Mouse (Mus musculus): ENCODE measurements around the gene Toe1. TPM values are rescaled to one million over a fixed set of nuclear protein-coding genes. Genes with fewer than 3 reads are reported as not detected.
A peak's percentile ranks its signal among the peaks of the same experiment; 100 is the strongest.

Gene Toe1
- polyA plus RNA-seq, 1 experiment = not detected

DNA sequence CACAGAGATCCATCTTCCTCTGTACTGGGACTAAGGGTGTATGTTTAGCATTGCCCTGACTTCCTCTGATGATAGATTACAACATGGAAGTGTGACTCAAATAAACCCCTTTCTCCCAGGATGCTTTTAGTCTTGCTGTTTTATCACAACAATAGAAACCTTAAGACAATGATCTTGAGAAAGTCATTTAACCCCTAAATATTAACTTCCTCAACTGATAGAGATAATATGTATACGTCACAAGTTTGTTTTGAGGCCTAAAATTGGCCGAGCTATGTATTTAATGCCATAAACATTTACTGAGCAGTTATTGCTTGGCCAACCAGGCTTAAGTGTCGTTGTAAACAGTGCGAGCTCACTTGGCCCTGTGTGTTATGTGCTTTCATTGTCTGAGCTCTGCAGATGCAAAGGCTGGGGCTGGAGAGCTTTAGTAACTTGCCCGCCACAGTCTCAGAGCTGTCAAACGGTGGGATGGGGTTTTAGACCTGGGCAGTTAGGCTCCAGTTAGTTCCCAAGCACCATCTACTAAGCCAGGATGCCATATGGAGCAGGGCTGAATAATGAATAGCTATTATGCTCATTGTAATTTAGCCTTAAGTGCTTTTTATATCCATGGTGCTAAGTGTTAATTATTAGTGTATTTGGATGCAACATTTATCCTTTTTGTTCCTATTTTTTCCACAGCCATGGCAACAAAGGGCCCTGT is 22.1 kb upstream of the Toe1 start:
- WGBS = 25% methylated on average over 6 of the region's 6 CpGs
- Histone ChIP-seq H3K27ac (ENCODE audit: insufficient read depth, low read depth, low read length) (peak overlapping the region; percentile 93), H3K4me3 (ENCODE audit: insufficient read depth, low read depth, low read length) (no peak overlapping the region), H3K4me1 (ENCODE audit: control insufficient read depth, insufficient read depth, low read length) (peaks cover 14% of the 10 kb centered on the region)
- no peak for TF ChIP-seq CTCF (IDR thresholded peaks at IDR 0.05; ENCODE audit: insufficient read depth, low read depth, low read length)
- TF ChIP-seq POLR2A (IDR thresholded peaks at IDR 0.05; ENCODE audit: insufficient read depth, low read depth, low read length) = no peak

DNA sequence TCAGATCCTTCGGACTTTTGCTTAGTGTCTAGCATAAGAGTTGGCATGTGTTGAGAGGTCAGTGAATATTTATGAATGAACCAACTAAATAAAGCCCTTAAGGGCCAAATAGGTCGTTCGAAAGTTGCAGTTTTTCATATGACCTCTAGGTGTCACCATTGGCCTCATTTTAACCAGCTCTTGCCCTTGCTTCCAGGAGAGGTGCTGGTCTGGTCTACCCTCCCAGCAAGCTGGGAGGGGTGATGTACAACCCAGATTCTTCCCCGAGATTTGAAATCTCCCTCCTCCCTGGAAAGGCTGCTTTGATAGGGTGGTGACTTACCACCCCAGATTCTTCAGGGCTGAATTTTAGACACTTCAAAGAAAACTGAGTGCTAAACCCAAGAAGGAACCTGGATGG is 20.4 kb upstream of the Toe1 start:
- WGBS = 0% methylated on average over 4 of the region's 4 CpGs
- peaks cover 14% of the 10 kb centered on the region for H3K4me1 ChIP-seq (ENCODE audit: control insufficient read depth, insufficient read depth, low read length)
- H3K4me3 ChIP-seq (ENCODE audit: insufficient read depth, low read depth, low read length) = no peak overlapping the region
- H3K27ac ChIP-seq (ENCODE audit: insufficient read depth, low read depth, low read length) = no peak overlapping the region
- no peak for TF ChIP-seq CTCF (IDR thresholded peaks at IDR 0.05; ENCODE audit: insufficient read depth, low read depth, low read length)
- no peak for TF ChIP-seq POLR2A (IDR thresholded peaks at IDR 0.05; ENCODE audit: insufficient read depth, low read depth, low read length)

DNA sequence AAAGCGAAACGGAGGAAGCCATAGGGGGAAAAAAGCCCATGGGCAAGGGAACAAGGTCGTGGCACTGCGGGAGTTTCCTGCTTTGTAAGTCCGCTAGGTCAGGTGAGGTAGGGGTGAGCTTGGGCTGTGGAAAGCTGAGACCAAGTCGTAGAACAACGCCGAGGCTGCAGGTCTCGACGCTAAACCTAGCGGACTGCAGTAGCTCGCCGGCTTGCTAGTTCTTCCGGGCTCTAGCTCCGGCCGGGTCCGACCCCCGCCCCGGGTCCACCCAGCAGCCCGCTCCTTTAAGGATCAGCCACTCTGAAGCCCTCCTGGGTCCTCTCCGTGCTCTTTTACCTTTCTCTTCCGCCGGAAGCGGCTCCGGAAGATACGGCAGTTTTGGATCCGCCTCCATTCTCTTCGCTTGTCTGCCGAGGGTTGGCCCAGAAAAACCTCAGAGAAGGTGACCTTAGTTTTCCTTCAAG is 17.1 kb upstream of the Toe1 start:
- H3K4me3 ChIP-seq (ENCODE audit: insufficient read depth, low read depth, low read length) = peak overlapping the region; percentile 60
- no peak for TF ChIP-seq CTCF (IDR thresholded peaks at IDR 0.05; ENCODE audit: insufficient read depth, low read depth, low read length)
- TF ChIP-seq POLR2A (IDR thresholded peaks at IDR 0.05; ENCODE audit: insufficient read depth, low read depth, low read length) = peak; percentile 78
- peak overlapping the region; percentile 89 for H3K27ac ChIP-seq (ENCODE audit: insufficient read depth, low read depth, low read length)
- 1% methylated on average over 29 of the region's 29 CpGs for WGBS
- peaks cover 13% of the 10 kb centered on the region for H3K4me1 ChIP-seq (ENCODE audit: control insufficient read depth, insufficient read depth, low read length)

DNA sequence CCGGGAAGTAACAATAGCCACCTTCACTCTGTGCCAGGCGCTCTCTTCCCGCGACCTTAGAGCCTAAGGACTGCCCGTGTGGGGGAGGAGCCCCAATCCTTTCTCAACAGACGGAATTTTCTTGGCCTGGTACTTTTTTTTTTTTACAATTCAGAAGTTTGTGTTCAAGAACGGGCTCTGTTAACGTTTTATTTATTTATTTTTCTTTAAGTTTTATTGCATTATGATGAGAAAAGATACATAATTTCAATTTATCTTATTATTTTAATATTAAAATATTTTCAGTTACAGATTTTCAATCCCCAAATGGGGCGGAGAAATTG is 14.2 kb upstream of the Toe1 start, which contains the start of gene Hpdl:
Gene Hpdl (minus strand): TSS at position 14 of the 323 bp plus-strand sequence.
- TF ChIP-seq POLR2A (IDR thresholded peaks at IDR 0.05; ENCODE audit: insufficient read depth, low read depth, low read length) = no peak
- H3K4me1 ChIP-seq (ENCODE audit: control insufficient read depth, insufficient read depth, low read length) = peaks cover 12% of the 10 kb centered on the region
- H3K4me3 ChIP-seq (ENCODE audit: insufficient read depth, low read depth, low read length) = peak within 1 kb of the TSS; percentile 51
- WGBS = 17% methylated on average over 9 of the region's 9 CpGs
- no peak within 1 kb of the TSS for H3K27ac ChIP-seq (ENCODE audit: insufficient read depth, low read depth, low read length)

DNA sequence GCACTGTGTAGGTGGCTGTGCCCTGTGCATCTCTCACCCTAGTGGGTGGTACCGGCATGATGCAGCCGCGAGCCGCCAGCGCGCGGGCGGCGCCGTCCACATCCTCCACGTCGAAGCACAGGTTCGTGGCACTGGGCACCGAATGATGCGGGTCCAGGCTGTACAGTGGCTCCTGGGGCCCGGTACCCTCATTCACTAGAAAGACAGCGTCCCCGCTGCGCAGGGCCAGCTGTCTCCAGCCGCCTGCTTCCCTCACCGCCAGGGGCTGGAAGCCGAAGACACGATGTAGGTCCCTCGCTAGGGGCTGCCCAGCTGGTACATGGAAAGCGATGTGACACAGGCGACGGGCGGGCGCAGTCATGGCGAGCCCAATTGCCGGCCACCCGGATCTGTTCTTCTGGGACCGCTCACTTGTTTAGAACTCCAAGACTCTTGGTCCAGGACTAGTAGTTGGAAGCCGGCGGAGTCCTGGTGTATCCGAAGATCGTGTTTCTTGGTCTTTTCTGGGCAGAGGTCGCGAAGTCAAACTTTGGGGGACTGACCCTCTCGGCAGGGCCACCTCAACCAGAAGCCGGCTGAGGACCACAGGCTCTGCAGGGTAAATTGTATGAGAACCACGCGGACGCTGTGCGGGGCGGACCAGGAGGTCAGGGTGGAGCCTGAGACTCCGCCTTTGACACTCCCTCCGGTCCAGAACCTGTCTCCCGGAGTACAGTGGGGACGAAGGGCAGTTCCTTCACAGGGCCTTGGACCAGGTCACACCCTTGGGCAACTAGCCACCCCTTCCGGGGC is 13.7 kb upstream of the Toe1 start:
- Histone ChIP-seq H3K4me3 (ENCODE audit: insufficient read depth, low read depth, low read length) (peak overlapping the region; percentile 51), H3K27ac (ENCODE audit: insufficient read depth, low read depth, low read length) (no peak overlapping the region), H3K4me1 (ENCODE audit: control insufficient read depth, insufficient read depth, low read length) (peaks cover 12% of the 10 kb centered on the region)
- WGBS = under 1% methylated on average over 51 of the region's 51 CpGs
- TF ChIP-seq CTCF (IDR thresholded peaks at IDR 0.05; ENCODE audit: insufficient read depth, low read depth, low read length) (no peak), POLR2A (IDR thresholded peaks at IDR 0.05; ENCODE audit: insufficient read depth, low read depth, low read length) (no peak)

DNA sequence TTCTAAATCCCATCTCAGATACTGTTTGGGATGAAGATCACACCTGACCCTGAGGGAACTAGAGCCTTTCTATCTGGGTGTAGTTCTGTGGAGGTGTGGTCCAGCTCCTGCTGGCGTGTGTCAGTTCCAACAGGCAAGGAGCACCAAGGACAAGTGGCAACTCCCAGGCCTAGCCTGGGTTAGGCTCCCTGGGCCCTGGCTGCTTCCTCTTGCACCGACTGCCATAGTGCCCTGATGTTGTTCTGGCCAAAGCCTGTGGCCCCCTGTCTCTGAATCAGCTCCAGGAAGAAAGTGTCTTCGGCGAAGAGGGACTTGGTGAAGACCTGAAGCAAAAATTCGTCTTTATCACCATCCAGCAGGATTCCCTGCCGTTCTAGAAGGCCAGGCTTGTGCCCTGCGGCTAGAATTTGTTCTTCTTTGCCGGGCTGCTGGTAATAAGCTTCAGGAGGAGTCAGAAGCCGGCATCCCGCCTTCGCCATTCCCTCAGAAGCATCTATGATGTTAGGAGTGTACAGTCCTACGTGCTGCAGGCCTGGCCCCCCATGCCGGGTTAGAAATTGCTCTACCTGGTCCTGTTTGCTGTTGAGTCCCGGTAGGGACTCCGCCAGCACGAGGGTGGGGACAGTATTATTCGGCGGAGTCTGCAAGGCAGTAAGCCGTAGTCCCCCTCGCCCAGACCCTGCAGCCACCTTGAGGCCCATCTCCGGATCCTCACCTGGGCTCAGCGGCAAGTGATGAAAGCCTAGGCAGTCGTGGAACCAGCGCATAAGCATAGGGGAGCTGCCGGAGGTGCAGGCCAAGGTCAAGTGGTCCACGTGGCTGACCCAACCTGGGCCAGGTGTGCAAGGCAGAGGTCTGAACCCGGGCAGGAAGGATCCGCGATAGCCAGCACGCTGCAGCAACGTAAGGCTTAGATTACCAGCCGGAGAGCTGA is 12.8 kb upstream of the Toe1 start:
- Histone ChIP-seq H3K4me1 (ENCODE audit: control insufficient read depth, insufficient read depth, low read length) (peaks cover 12% of the 10 kb centered on the region), H3K4me3 (ENCODE audit: insufficient read depth, low read depth, low read length) (peak overlapping the region; percentile 51), H3K27ac (ENCODE audit: insufficient read depth, low read depth, low read length) (no peak overlapping the region)
- WGBS = 42% methylated on average over 32 of the region's 32 CpGs
- TF ChIP-seq POLR2A (IDR thresholded peaks at IDR 0.05; ENCODE audit: insufficient read depth, low read depth, low read length) (no peak), CTCF (IDR thresholded peaks at IDR 0.05; ENCODE audit: insufficient read depth, low read depth, low read length) (no peak)

DNA sequence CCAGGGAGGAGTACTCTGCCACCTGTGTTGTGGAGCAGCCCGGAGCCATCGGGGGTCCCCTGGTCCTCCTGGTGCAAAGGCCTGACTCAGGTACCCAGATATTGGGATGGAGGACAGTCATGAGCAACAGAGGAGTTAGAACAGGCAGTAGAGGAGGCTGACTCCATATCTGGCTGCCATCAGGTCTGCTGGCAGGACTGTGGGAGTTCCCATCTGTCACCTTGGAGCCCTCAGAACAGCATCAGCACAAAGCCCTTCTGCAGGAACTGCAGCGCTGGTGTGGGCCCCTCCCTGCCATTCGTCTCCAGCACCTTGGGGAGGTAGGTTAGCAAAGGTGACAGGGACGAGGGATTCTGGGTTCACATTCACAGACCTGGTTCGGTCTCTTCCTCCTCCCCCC is 10.0 kb upstream of the Toe1 start:
- Histone ChIP-seq H3K4me3 (ENCODE audit: insufficient read depth, low read depth, low read length) (no peak overlapping the region), H3K4me1 (ENCODE audit: control insufficient read depth, insufficient read depth, low read length) (peaks cover 12% of the 10 kb centered on the region; the same call in 1 of the 2 replicates), H3K27ac (ENCODE audit: insufficient read depth, low read depth, low read length) (no peak overlapping the region)
- WGBS = 98% methylated on average over 6 of the region's 6 CpGs
- TF ChIP-seq POLR2A (IDR thresholded peaks at IDR 0.05; ENCODE audit: insufficient read depth, low read depth, low read length) = no peak
- no peak for TF ChIP-seq CTCF (IDR thresholded peaks at IDR 0.05; ENCODE audit: insufficient read depth, low read depth, low read length)

DNA sequence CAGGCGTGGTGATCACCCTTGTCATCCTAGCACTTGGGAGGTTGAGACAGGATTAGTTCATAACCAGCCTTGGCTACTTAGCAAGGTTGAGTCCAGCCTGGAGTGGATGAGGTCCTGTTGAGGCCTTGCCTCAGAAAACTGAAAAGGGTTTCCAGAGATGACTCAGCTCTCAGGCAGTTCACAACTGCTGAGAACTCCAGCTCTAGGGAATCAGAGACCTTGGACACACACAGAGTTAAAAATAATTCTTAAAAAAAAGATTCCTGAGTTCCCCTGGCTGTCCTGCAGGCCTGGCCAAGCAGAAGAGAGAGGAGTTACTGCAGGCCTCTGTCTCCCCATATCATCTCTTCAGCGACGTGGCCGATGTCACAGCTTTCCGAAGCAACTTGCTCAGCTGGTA is 7.8 kb upstream of the Toe1 start:
- 93% methylated on average over 5 of the region's 5 CpGs for WGBS
- no peak overlapping the region for H3K27ac ChIP-seq (ENCODE audit: insufficient read depth, low read depth, low read length)
- H3K4me3 ChIP-seq (ENCODE audit: insufficient read depth, low read depth, low read length) = no peak overlapping the region
- TF ChIP-seq POLR2A (IDR thresholded peaks at IDR 0.05; ENCODE audit: insufficient read depth, low read depth, low read length) (no peak), CTCF (IDR thresholded peaks at IDR 0.05; ENCODE audit: insufficient read depth, low read depth, low read length) (no peak)
- peaks cover under 1% of the 10 kb centered on the region; the same call in 1 of the 2 replicates for H3K4me1 ChIP-seq (ENCODE audit: control insufficient read depth, insufficient read depth, low read length)

Measured in olfactory bulb, adult 2 months (tissue).